Mouse (Mus musculus) yolk sac, embryonic 10.5 days (tissue): Measurements from ENCODE around the gene Gm28729.
"Not testable (repeated sequence)": the region's sequence is repeated elsewhere in the genome, so short reads cannot be mapped to it uniquely, and the experiment has no call there.

ENCODE experiments used
- DNase-seq: peaks from one replicate; pipeline ENCODE4 v3.0.0-alpha.2; 2017; ENCODE audit warnings: low spot score

The Gm28729 gene

DNA sequence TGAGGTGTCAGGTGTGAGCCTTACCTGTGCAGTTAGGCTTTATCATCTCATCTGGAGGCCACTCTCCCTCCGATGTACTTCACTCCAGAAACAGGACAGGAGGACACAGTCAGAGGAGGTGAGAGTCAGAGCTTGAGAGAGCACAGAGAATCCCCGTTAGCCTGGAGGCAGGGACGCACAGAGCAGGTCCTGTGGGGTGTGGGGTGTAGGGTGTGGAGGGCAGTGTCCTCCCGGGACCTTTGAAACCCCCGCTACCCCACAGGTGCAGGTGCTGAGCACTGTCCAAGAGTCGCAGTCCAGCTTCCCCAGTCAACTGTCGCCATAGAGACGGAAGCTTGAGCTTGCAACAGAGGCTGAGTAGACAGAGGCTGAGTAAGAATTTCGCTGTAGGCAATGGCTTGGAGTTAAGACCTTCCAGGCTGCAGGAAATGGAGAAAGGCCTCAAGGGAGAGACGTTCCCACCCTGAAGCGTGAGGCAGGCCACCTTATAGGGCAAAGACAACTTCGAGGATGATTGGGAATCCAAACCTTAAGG, at the start of gene Gm28729:
Gene Gm28729, minus strand, starts transcription at position 293 of the 535 bp plus-strand sequence.
- DNase-seq = no peak

DNA sequence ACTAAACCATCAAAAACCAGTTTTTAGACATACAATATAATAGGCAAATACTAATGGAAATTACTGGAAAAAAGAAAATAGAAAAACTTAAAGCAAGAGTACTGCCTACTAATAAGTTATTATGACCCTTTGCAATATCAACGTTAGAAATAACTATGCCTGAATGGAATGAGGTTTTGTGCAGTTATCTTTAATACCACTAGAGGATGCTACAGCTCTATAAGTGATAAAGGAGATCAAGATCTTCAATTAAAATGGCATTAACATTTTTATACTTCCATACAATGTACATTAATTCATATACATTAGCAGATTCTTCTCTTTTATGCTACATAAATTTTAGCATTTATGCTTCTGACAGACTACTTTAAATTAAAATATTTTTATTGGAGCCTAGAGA, 48.2 kb upstream of the Gm28729 start:
- DNase-seq = no peak

DNA sequence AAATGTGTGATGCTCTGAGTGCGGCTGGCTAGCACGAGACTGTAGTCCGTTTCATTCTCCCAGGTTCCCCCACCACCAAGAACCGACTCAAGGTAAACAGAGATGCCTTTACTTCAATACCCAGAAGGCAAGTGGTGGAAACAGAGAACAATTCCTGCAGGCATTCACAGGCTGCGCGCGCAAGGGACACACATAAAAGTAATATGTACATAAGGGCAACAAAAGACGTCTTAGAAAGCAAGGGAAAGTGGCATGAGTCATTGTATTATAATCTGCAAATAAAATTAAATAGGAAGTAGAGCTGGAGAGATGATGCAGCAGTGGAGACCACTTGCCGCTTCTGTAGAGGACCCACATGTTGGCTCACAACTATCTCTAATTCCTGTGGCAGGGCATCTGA, 47.7 kb upstream of the Gm28729 start:
- no peak for DNase-seq

DNA sequence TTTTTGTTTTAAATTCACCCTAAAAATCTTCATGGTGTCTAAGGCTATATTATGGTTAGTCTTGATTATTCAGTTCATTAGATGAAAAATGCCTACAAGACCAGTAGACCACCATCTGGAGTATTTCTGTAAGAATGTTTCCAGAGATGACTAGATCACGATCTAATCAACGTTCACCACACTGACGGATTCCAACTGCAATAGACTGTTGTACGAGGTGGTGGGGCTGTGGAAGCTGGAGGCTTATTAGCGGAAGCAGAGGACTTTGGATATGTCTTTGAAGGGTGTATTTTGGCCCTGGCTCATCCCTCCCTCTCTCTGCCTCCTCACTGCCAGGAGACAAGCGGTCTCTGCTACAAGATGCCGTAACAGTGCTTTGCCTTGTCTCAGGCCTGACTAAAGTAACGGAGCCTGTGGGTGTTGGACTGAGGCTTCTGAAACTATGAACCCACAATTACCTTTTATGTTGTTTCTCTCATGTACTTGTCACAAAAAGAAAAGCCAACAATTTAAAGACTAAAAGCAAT, 41.5 kb upstream of the Gm28729 start:
- DNase-seq = no peak

DNA sequence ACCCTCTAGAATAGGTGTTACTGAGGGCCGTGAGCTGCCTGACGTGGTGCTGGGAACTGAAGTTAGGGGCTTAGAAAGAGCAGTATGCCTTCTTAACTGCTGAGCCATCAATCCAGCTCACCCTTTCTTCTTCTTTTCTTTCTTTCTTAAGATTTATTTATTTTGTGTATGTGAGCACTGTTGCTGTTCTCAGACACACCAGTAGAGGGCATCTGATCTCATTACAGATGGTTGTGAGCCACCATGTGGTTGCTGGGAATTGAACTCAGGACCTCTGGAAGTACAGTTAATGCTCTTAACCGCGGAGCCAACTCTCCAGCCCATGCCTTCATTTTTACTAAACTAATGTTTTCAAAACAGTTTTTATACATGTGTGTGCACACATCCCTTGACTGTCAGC, 38.4 kb upstream of the Gm28729 start:
- no peak for DNase-seq

DNA sequence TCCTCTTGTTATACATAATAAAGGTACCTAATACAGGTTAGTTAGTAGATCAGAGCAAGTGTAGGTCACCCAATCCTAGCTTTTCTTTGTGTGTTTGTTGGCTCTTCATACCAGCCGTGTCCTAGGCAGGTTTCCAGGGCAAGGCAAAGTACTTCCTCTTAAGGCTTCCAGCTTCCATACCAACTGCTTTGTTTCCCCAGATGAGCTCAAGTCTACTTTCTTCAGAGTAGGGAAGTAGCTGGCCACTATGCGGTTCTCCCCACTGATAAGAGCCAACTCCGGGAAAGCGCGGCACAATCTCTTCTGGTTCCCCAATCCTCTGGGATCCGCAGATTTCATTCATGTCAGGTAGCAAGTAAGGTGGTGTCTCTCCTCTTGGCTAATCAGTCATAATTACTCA, 34.1 kb upstream of the Gm28729 start:
- DNase-seq = no peak

DNA sequence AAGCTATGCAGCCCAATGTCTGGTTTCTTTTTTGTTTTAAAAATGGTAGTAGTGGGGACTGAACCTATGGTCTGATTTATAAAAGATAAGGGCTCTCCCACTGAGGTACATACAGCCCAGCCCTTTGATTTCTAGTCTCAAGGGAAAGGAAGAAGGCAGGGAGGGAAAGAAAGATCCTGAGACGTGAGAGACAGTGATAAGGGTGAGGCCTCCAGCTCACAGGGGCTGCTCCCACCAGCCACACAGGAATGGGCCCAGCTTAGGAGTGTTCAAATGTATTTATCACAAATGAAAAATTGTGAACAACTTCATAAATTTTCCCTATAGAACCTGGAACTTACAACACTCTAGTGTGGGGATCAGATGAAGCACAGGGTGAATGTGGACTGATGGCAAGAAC, 33.5 kb upstream of the Gm28729 start:
- no peak for DNase-seq

DNA sequence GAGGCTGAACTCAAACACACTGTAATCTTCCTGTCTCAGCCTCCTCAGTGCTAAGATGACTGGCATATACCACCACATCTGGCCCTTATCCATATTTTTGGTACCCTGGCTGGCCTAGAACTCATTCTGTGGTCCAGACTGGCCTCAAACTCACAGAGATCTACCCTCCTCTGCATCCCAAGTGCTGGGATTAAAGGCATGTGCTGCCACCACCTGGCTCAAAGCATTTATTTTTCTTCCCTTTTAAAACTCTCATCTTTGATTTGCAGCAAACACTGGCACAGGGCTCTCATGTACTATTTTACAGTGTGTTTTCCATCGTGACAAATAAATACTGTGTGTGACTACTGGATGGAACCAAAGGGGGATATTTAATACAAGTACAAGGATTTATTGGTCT, 29.0 kb upstream of the Gm28729 start:
- DNase-seq = no peak

DNA sequence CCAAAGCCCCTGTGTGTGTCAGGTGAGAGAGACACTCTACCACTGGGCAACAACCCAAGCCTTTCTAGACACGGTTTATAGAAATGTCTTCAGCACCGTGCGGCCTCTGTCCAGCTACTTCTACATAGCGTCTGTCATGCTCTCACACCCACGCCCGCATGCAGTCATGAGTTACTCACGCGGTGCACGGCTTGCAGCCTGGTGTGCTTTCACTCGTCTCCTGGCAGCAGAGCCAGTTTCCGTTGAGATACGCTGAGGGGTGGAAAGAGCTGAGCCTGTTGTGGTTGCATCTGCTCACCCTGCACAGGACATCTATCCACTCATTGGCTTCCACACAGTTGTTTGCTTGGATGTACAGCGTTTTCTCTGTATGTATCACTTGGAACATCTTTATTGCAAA, 20.3 kb upstream of the Gm28729 start:
- DNase-seq = no peak

DNA sequence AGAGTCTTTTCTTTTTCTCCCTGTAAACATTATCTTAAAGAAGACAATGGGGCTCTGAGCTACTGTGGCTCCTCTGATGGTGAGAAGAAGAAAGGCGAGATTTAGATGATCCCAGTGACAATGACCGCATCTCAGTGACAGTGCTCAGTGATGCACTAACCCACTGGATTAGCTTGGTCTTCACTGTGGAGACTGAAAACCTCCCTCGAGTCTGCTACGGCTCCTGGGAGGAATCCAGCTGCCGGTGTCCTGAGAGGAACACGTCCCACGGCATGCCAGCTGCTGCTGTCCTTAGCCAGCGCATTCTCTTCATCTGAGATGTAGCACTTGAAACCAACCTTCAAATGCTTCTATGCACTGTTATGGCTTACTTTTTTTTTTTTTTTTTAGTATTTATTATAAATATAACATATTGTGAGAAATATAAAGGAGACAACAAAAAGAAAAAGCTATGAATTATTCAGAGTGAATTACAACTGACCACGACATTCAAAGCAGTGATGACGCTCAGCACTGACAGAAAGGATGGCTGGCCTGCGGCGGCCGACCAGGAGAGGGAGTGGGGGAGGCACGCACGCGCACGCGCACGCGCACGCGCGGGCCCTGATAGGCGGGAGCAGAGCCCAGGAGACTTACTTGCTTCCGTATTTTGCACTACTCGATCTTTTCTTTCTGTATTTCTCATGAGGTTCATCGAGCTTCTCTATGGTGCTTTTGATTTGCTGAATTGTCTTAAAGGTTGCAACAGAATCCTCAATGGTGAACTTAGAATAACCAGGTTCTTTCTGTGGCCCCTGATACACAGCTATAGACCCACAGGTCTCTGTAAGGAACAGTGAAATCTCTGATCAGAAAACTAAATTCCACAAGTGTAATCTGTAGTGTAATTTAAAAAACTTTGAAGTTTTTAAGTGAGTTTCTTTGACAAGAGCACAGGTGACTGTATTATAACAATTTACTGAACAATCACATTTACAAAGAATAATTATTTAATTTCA, 18.9 kb upstream of the Gm28729 start:
- DNase-seq = peak; percentile 34

DNA sequence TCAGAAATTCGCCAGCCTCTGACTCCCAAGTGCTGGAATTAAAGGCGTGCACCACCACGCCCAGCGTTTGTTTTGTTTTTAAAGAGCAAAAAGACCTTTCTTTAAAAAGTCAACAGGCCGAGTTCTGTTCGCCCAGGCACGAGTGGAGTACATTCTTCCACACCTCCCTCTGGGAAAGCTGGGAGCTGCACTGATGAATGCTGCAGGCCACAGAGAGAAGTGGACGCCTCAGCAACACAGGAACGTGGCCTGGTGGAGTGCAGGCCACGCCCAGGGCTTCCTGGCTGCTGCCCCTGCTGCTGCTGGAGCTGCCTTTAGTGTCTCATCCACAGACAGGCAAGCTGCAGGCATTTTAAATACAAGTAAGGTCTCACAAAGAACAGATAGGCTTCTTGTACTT, 13.9 kb upstream of the Gm28729 start:
- no peak for DNase-seq

DNA sequence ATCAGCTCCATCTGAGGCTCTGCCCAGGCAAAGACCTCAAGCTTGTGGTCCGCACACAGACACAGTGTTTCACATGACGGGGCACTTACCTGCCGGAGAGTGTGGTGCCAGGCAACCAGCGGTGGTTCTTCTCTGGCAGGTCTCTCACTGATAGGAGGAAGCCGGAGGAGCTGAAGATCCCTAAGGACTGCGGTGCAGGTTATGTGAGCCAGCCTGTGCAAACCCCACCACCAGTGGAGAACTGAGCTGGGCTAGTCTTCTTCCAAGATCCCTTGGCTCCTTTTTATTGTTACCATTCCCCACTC, 12.5 kb upstream of the Gm28729 start:
- DNase-seq = no peak

DNA sequence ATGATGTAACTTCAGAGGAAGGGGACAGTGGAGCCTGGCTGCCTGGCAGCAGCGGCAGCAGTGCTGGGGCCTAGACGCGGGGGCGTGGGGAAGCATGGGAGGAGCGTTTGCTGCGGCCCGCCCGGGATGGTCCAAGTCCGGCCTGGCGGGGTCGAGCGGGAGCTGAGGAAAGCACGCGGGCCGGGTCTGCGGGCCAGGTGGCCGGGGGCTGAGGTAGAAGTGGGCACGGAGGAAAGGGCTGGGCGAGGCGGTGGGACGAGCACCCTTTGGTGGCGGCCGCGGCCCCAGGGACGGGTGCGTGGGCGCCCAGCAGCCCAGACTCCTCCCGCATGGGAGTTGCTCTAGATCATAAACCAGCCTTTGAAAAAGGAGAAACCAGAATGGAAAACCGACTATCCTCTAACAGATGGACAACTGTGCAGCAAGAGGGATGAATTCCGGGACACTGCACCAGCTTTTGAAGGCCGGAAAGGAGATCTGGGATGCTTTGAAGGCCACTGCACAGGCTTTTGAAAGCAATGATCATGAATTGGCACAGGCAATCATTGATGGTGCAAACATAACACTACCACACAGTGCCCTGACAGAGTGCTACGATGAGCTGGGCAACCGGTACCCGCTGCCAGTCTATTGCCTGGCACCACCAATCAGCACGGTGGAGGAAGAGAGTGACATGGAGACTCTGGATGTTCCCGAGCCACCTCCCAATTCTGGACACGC, 12.0 kb upstream of the Gm28729 start:
- DNase-seq = peak; percentile 65

DNA sequence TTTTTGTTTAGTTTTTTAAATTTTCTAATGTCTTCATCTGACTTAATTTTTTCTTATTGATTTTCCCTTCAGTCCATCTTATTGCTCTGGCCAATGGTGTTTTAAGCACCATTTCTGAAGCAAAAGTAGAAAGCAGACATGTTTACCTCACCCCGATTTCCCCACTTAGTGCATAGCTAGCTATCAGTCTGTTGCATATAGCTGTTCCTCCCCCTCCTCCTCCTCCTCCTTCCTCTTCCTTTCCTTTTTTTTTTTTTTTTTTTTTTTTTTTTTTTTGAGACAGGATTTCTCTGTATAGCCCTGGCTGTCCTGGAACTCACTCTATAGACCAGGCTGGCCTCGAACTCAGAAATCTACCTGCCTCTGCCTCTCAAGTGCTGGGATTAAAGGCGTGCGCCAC, 11.0 kb upstream of the Gm28729 start:
- DNase-seq = not testable (repeated sequence)

DNA sequence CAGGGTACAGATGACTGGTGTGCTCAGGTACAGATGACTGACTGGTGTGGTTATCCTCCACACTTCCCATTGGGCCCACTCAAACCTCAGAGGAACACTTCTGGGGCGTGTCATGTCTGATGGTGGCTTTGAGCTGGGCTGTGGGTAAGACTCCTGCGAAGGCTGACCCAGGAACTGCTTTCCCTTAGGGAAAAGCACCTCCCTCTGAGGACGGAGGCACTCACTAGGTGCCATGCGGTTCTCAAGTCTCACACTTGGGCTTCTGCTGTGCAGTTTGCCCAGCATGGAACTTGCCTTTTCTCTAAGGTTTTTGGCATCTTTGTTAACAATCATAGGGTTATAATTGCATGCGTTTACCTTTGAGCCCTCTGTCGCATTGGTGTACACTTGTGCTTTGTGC, 10.4 kb upstream of the Gm28729 start:
- DNase-seq = no peak

DNA sequence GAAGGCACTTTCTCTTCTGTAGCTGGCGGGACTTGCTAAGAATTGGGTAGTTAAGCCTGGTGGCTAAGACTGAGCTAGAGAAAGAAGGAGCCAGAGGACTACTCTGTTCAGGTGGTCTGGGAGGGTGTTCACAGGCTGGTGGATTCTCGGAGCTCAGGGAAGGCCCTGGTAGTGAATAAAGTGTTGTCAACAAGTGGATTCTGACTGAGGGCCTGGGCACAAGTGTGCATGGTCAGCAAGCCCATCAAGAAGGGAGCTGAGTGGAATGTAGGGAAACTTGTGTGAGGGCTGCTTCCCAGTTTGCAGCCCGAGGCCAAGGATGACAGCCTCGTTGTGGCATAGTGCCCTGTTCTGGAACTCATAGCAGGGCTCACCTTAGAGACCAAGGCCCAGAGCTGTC, 9.2 kb upstream of the Gm28729 start:
- no peak for DNase-seq

DNA sequence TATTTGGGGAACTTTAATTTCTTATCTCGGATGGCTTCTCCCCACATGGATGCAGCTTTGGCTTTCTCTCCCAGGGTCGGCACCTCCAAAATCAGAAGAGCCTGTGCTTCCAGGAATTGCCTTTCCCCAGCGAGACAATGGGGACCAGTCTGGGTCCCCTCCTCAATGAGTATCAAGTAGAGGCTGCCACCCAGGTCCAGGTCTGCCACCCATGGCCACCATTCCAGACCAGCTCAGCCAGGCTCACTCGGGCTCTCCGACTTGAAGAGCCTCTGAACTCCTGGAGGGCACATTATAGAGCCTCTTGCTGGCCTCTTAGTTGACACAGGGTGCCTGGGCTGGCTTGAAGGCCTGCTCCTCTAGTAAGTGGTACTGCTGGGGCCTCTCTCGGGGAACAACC, 8.4 kb upstream of the Gm28729 start:
- DNase-seq = no peak

DNA sequence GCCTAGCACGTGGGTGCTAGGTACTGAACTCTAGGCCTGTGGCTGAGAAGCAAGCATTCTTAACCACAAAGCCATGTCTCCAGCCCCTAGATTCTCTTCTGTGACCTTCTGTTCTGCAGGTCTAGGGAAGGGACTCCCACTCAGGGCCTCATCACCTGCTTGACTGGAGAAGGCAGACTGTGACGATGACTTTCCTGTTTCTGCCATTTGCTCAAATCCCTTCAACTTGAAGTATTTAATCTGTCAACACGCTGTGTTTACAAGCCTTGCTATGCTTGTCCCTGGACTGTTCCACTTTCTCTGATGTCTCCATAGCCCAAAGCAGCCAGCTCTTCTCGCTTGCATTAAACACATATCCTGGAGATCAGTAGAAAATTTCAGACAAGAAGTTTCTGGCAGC, 7.5 kb upstream of the Gm28729 start:
- no peak for DNase-seq

DNA sequence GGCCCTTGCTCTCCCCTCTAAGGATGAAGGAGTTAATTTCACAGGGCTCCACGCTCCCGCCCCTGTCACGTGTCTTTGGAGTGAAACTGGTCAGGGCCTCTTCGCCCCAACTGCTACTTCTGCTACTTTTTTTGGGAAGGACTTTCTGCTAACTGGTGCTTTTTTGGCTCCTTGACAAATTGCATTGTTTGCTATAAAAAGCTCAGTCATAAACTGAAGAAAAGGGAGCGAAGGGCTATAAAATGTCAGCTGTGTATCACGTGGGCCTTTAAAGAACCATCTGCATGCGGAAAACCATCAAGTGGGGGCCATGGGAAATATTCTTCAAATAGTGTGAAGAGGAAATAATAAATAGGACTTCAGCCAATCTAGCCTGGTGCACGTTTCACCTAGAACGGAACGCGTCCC, 5.6 kb upstream of the Gm28729 start:
- DNase-seq = no peak

DNA sequence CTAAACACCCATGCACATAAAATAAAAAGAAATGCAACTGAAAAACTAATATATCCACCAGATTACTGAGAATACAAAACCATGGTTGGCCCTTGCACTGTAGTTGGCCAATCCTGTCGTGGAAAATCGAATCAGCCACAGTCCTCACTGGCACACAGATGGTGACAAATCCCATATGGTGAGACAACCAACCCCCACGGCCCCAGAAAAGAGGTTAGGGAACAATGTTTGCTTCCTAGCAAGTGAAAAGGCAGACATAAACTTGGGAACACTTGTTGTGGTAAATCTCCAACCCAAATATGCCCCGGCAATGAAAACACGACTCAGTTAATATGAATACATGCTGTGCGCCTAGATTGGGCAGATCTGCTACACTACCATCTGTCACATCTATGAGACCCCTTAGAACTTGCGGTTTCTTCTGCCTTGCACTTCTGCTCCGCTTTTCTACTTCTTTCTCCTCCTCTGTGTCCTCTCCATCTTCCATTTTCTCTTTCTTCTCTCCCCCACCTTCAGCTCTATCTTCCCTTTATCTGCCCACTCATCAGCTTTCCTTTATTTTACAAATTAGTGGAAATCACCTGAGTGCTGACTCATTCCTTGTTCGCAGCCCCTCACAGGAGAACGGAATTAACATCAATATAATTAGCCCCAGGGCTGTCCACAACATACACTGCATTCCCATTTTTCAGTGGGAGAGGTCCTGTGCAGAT, 5.1 kb upstream of the Gm28729 start:
- no peak for DNase-seq

DNA sequence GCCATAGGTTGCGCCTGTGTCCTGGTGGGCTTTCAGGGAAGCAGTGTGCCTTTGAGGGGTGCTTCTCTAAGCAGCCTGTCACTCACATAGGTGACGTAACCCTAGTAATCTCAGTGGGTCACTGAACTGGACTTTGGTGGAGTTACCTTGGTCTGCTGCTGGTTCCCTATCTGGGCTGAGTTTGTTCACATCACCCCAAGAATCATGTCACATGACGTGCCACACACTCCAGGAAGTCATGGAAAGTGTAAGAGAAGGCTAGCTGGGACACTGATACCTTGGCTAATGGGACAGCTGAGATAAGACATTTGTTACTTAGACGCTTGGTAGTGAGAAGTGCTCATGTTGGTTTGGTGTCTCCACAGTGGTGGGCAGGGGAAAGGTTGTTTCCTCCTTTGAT, 947 bp upstream of the Gm28729 start:
- no peak for DNase-seq

DNA sequence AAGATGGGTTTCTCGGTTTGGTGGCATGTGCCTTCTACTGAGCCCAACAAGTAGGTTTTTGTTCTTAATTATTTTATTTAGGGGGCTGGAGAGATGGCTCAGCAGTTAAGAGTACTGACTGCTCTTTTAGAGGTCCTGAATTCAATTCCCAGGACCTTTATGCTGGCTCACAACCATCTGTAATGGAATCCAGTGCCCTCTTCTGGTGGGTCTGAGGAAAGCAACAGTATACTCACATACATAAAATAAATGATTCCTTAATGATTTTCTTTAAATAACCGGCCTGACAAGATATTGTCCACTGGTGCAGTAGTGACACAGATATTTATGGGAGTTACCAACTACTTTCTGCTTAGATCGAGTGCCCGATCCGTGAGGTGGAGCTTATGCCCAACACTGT, 1.9 kb downstream of the Gm28729 start:
- no peak for DNase-seq
